Mouse (Mus musculus): ENCODE data around the gene Cyth1. TPM values are rescaled to one million over a fixed set of nuclear protein-coding genes. Genes with fewer than 3 reads are reported as not detected.

Cyth1 gene
- polyA plus RNA-seq, 1 experiment from 2014 or later, result 10.1 TPM

GRCm38 (mm10) chr11:118229941-118230340 is 18.5 kb downstream of the Cyth1 start:
- Histone ChIP-seq H3K4me3 (no peak overlapping the region), H3K36me3 (replicated peaks) (no peaks in the 10 kb centered on the region), H3K9me3 (no peaks in the 10 kb centered on the region), H3K27me3 (ENCODE audit: poor library complexity, severe bottlenecking) (no peaks in the 10 kb centered on the region), H3K4me1 (peaks cover 32% of the 10 kb centered on the region), H3K27ac (no peak overlapping the region)
- DNase-seq (ENCODE audit: extremely low spot score, low spot score), result no peak
- WGBS, result 93% methylated on average over 5 of the region's 5 CpGs

- peaks cover 12% of the 10 kb centered on the region for H3K27me3 ChIP-seq (ENCODE audit: poor library complexity, severe bottlenecking)
- no peak for DNase-seq (ENCODE audit: extremely low spot score, low spot score)
- 85% methylated on average over 7 of the region's 7 CpGs for WGBS
- H3K27ac ChIP-seq, result no peak overlapping the region
- no peaks in the 10 kb centered on the region for H3K36me3 ChIP-seq (replicated peaks)
- H3K9me3 ChIP-seq, result no peaks in the 10 kb centered on the region
- no peak overlapping the region for H3K4me3 ChIP-seq
- H3K4me1 ChIP-seq, result peaks cover 38% of the 10 kb centered on the region
Observed at GRCm38 (mm10) chr11:118227650-118228049, 20.7 kb downstream of the Cyth1 start.

GRCm38 (mm10) chr11:118226850-118227249 is 21.5 kb downstream of the Cyth1 start:
- Histone ChIP-seq H3K36me3 (replicated peaks) (no peaks in the 10 kb centered on the region), H3K27ac (0 out of 2 replicates have a peak overlapping the region, but pooled peaks have one; percentile 30), H3K4me1 (peaks cover 34% of the 10 kb centered on the region), H3K27me3 (ENCODE audit: poor library complexity, severe bottlenecking) (peaks cover 15% of the 10 kb centered on the region), H3K4me3 (no peak overlapping the region), H3K9me3 (no peaks in the 10 kb centered on the region)
- no peak for DNase-seq (ENCODE audit: extremely low spot score, low spot score)
- 95% methylated on average over 7 of the region's 7 CpGs for WGBS

GRCm38 (mm10) chr11:118225862-118226261 is 22.5 kb downstream of the Cyth1 start:
- Histone ChIP-seq H3K4me1 (peaks cover 32% of the 10 kb centered on the region), H3K27ac (0 out of 2 replicates have a peak overlapping the region, but pooled peaks have one; percentile 30)
- 53% methylated on average over 1 of the region's 1 CpGs for WGBS

DNA sequence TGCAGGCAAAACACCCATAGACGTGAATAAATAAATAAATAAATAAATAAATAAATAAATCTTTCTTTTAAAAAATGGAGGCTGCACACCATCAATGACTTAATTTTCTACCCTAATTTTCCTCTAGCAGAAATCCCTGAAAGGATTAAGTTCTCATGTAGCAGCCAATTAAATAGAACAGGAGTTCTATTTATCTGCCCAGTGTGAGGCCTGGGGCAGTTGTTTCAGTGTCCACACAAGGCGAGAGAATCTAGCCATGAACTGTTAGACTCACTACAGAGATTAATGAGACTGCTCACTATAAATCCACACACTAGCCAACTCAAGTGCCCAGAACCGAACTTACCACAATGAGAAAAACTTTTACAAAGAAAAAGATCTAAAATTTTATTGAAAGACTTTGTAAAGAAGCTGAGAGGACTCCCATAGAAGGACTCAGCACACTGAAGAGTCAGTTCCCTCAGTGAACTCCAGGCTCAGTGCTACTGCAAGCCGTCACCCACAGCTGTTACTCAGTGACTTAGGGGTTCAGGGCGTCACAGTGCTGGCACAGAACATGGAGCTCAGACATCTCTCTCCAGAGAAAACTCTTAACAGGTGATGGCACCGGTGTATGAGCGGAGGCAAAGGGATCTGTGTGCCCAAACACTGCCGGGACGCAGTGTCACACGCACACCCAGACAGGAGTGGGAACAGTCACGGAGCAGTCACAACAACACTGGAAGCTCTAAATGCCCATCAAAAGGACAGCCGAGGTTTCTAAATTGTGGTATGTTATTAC is 23.1 kb downstream of the Cyth1 start:
- peaks cover 32% of the 10 kb centered on the region for H3K4me1 ChIP-seq
- peak overlapping the region; percentile 72 for H3K27ac ChIP-seq

More at GRCm38 (mm10) chr11:118225862-118226261, 22.5 kb downstream of the Cyth1 start:
- no peak for DNase-seq (ENCODE audit: extremely low spot score, low spot score)
- peaks cover 18% of the 10 kb centered on the region for H3K27me3 ChIP-seq (ENCODE audit: poor library complexity, severe bottlenecking)
- H3K4me3 ChIP-seq, result no peak overlapping the region
- no peaks in the 10 kb centered on the region for H3K36me3 ChIP-seq (replicated peaks)
- H3K9me3 ChIP-seq, result no peaks in the 10 kb centered on the region

DNA sequence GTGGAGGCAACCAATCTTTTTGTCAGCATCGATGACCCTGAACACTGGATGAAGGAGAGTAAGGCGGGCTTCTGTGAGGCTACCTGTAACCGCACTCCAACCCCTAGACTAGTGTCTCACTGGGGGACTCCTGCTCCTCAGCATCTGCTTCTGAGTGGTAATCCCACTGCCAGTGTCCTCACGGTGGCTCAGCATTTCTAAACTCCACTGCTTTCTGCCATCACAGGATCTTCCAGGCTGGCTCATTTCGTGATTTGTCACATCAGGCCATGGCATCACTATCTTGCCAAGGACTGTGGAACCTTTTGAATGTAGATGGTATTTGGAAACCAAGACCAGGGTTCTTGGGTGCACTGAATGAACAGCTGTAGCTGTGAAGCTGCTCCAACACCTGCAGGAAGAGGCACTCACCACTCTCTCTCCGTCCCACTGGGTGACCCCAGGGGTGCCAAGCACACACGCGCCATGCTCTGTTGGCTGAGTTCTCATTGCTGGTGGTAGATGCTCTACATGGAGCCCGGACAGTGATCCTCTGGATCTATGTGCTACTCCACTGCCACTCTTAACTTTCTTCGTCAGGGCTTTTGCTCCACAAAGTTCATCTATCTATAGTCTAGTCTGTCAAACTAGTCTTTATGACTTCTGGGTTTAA is 24.9 kb downstream of the Cyth1 start:
- no peaks in the 10 kb centered on the region for H3K36me3 ChIP-seq (replicated peaks)
- H3K4me3 ChIP-seq, result no peak overlapping the region

More for the DNA sequence above, 23.1 kb downstream of the Cyth1 start:
- H3K27me3 ChIP-seq (ENCODE audit: poor library complexity, severe bottlenecking), result peaks cover 18% of the 10 kb centered on the region
- no peaks in the 10 kb centered on the region for H3K9me3 ChIP-seq
- DNase-seq (ENCODE audit: extremely low spot score, low spot score), result no peak
- H3K4me3 ChIP-seq, result no peak overlapping the region
- WGBS, result 57% methylated on average over 12 of the region's 12 CpGs
- no peaks in the 10 kb centered on the region for H3K36me3 ChIP-seq (replicated peaks)

DNA sequence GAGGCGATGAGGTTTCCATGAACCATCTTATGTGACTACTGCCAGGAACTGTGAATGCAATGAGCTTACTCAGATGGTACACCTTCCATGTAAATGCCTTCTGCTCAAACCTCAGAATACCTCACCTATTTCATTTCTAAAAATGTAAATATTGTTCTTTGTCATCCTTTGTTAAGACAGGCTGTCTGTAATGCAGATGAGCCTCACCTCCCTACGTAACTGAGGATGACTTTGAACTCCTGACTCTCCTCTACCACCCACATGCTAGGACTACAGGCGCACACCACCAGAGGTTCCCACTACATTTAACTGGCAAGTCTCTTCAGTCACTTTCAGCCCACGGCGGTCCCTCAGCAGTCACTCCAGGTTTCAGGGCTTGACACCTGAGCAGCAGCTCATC is 25.5 kb downstream of the Cyth1 start:
- Histone ChIP-seq H3K27me3 (ENCODE audit: poor library complexity, severe bottlenecking) (peaks cover 18% of the 10 kb centered on the region), H3K27ac (no peak overlapping the region), H3K36me3 (replicated peaks) (no peaks in the 10 kb centered on the region), H3K9me3 (no peaks in the 10 kb centered on the region), H3K4me1 (peaks cover 32% of the 10 kb centered on the region), H3K4me3 (no peak overlapping the region)
- no peak for DNase-seq (ENCODE audit: extremely low spot score, low spot score)
- WGBS, result 90% methylated on average over 5 of the region's 5 CpGs

More for the DNA sequence above, 24.9 kb downstream of the Cyth1 start:
- Histone ChIP-seq H3K27ac (no peak overlapping the region), H3K4me1 (peaks cover 32% of the 10 kb centered on the region), H3K9me3 (no peaks in the 10 kb centered on the region), H3K27me3 (ENCODE audit: poor library complexity, severe bottlenecking) (peaks cover 18% of the 10 kb centered on the region)
- no peak for DNase-seq (ENCODE audit: extremely low spot score, low spot score)
- WGBS, result 90% methylated on average over 10 of the region's 10 CpGs

DNA sequence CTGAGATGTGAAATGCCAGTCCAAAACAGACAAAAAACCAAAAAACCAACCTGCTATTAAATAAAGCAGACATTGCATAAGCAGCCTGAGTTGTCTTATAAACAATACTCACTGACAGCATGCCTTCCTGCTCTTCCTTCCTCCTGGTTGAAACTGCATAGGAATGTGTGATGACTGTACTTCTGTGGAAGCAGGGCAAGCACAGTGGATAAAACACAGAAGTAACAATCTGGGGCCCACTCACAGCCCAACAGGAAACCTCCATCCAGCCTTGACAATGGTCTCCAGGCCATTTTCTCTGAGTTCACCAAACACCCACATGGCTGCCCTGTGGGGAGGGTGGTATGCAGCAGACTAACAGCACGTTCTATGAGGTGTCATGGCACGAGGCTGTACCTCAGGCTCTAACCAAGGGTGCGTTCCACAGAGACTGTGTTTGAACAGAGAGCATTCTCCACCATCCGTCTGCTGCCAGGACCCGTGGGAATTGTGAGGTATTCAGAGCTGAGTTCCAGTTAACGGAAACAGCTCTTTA is 26.0 kb downstream of the Cyth1 start:
- WGBS, result 77% methylated on average over 6 of the region's 6 CpGs
- H3K4me3 ChIP-seq, result no peak overlapping the region
- no peak overlapping the region for H3K27ac ChIP-seq
- DNase-seq (ENCODE audit: extremely low spot score, low spot score), result no peak
- peaks cover 32% of the 10 kb centered on the region for H3K4me1 ChIP-seq
- peaks cover 18% of the 10 kb centered on the region for H3K27me3 ChIP-seq (ENCODE audit: poor library complexity, severe bottlenecking)
- H3K36me3 ChIP-seq (replicated peaks), result no peaks in the 10 kb centered on the region
- no peaks in the 10 kb centered on the region for H3K9me3 ChIP-seq

DNA sequence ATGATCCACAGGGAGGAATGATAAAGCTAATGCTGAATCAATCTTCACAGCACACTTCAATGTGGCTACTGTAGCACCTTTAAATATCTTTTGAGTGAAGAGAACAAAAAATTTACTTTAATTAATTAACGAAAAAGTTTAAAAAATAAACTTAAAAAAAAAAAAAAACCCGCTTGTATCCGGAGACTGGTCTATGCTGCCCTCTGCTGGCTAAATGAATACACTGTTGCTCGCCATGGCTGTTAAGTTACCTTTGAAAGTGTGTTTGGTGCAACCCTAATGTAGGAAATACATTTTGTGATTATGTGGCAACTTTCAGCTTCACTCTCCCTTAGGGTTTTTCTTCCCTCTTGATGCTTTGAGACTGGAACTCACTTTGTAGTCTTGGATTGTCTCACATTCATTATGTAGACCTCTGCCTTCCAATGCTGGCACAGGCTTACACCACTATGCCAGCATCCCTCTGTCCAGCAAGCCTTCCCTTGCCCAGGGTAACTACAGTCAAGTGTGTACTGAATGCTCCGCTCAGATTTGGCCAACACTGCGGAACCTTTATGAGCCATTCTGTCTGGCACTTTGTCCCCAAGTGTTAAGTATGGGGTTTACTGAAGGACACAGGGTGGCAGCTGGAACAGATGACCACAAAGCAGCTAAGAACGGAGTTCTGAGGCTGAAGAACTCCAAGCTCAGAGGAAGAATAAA is 27.7 kb downstream of the Cyth1 start:
- 24% methylated on average over 7 of the region's 7 CpGs for WGBS
- DNase-seq (ENCODE audit: extremely low spot score, low spot score), result no peak
- Histone ChIP-seq H3K4me3 (no peak overlapping the region), H3K9me3 (no peaks in the 10 kb centered on the region), H3K27me3 (ENCODE audit: poor library complexity, severe bottlenecking) (peaks cover 18% of the 10 kb centered on the region), H3K27ac (no peak overlapping the region), H3K36me3 (replicated peaks) (no peaks in the 10 kb centered on the region), H3K4me1 (peaks cover 28% of the 10 kb centered on the region)

GRCm38 (mm10) chr11:118219066-118219465 is 29.3 kb downstream of the Cyth1 start:
- no peak overlapping the region for H3K27ac ChIP-seq
- H3K9me3 ChIP-seq, result no peaks in the 10 kb centered on the region
- H3K36me3 ChIP-seq (replicated peaks), result no peaks in the 10 kb centered on the region
- H3K27me3 ChIP-seq (ENCODE audit: poor library complexity, severe bottlenecking), result peaks cover 18% of the 10 kb centered on the region
- H3K4me1 ChIP-seq, result peaks cover 18% of the 10 kb centered on the region
- no peak for DNase-seq (ENCODE audit: extremely low spot score, low spot score)
- WGBS, result 94% methylated on average over 4 of the region's 4 CpGs
- H3K4me3 ChIP-seq, result no peak overlapping the region

DNA sequence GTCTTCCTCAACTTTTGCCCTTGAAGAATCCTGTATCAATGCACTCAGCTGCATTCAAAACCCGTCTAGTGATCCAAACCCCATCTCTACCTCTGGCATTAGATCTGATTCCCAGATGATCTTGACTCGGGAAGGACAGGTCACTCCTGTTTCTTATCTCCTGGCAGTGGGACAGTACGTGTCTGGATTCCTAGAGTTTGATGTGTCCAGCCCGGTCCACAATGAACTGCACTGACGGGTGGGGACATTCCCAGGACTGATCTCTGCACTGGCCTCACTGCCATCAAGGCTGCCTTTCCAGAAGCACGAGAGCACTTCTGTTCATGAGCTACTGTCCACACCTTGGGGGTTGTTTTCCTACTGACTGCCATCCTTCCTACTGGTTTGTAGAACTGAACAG is 31.9 kb downstream of the Cyth1 start:
- H3K4me1 ChIP-seq, result peaks cover 22% of the 10 kb centered on the region
- no peak overlapping the region for H3K27ac ChIP-seq
- no peak overlapping the region for H3K4me3 ChIP-seq
- no peak for DNase-seq (ENCODE audit: extremely low spot score, low spot score)
- H3K36me3 ChIP-seq (replicated peaks), result no peaks in the 10 kb centered on the region
- H3K9me3 ChIP-seq, result no peaks in the 10 kb centered on the region
- H3K27me3 ChIP-seq (ENCODE audit: poor library complexity, severe bottlenecking), result no peaks in the 10 kb centered on the region
- WGBS, result 90% methylated on average over 6 of the region's 6 CpGs

GRCm38 (mm10) chr11:118215928-118216458 is 32.4 kb downstream of the Cyth1 start:
- H3K27me3 ChIP-seq (ENCODE audit: poor library complexity, severe bottlenecking), result no peaks in the 10 kb centered on the region
- no peaks in the 10 kb centered on the region for H3K9me3 ChIP-seq
- H3K27ac ChIP-seq, result no peak overlapping the region
- WGBS, result 77% methylated on average over 5 of the region's 5 CpGs
- H3K36me3 ChIP-seq (replicated peaks), result no peaks in the 10 kb centered on the region
- H3K4me3 ChIP-seq, result no peak overlapping the region
- H3K4me1 ChIP-seq, result peaks cover 27% of the 10 kb centered on the region
- no peak for DNase-seq (ENCODE audit: extremely low spot score, low spot score)

All from forebrain, embryonic 10.5 days (tissue).